Mouse (Mus musculus) heart, postnatal 0 days (tissue): Measurements from ENCODE around the gene Ttc21a.

ENCODE experiments used
- CTCF ChIP-seq: IDR thresholded peaks from 2 replicates; pipeline ENCODE4 v1.5.1; 2016; ENCODE audit warnings: antibody characterized with exemption, control low read depth, low read depth
- EP300 ChIP-seq: IDR thresholded peaks from 2 replicates; pipeline ENCODE4 v1.6.1; 2016; ENCODE audit warnings: antibody characterized with exemption, low read depth

DNA sequence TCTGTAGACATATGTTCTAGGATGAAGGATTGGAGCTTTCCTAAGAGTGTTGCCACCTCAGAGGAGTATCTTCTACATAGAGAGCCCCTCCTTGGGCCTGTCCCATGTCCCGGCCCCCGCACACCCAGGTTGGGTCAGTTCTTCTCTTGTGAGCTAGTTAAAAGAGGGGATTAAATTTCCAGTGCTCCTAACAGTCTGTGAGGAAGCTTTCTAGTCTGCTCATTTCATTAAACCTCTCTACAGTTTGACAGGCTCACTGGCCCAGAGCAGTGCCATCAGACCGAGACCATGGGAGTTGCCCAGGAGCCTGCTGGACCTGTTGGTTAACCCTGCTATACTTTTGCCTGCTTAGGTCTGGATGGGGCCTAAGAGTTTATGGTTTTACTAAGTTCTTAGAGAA, 28.7 kb upstream of the Ttc21a start:
- TF ChIP-seq EP300 = no peak
- no peak for TF ChIP-seq CTCF
